Mouse (Mus musculus): Measurements from ENCODE around the gene Snrnp25. TPM values are rescaled to one million over a fixed set of nuclear protein-coding genes. Genes with fewer than 3 reads are reported as not detected.

Snrnp25 gene
- 21.3 to 25.7 TPM (median 23.2 TPM) in 4 replicates for total RNA-seq (2023; ENCODE audit: inconsistent age)

GRCm38 (mm10) chr11:32205058-32205873, at the start of gene Snrnp25:
TSS of gene Snrnp25 (plus strand) at chr11:32205415.

GRCm38 (mm10) chr11:32200075-32200601, 5.1 kb upstream of the Snrnp25 start, which contains the start of gene Il9r:
TSS of gene Il9r (minus strand) at chr11:32200279.

GRCm38 (mm10) chr11:32221951-32222409, 16.8 kb downstream of the Snrnp25 start, which contains the start of gene Rhbdf1:
TSS of gene Rhbdf1 (minus strand) at chr11:32222300.

GRCm38 (mm10) chr11:32226124-32226871, 21.1 kb downstream of the Snrnp25 start, which contains the start of gene Mpg:
TSS of gene Mpg (plus strand) at chr11:32226505.

Other genes with a start within 250 kb of the Snrnp25 start
- gene 4930524B15Rik, start 239.8 kb upstream of the Snrnp25 start, total RNA-seq (2023; ENCODE audit: inconsistent age) = 0.26 TPM in 1 of 4 replicates, not detected in the others
- 2.5 to 3.0 TPM (median 2.9 TPM) in 4 replicates for gene Nsg2, start 205.0 kb upstream of the Snrnp25 start, total RNA-seq (2023; ENCODE audit: inconsistent age)
- 27.7 to 39.1 TPM (median 30.8 TPM) in 4 replicates for gene Il9r, start 5.1 kb upstream of the Snrnp25 start, total RNA-seq (2023; ENCODE audit: inconsistent age)
- gene Rhbdf1, start 16.9 kb downstream of the Snrnp25 start, total RNA-seq (2023; ENCODE audit: inconsistent age) = 7.3 to 11.0 TPM (median 8.1 TPM) in 4 replicates
- 21.8 to 27.2 TPM (median 23.3 TPM) in 4 replicates for gene Mpg, start 21.1 kb downstream of the Snrnp25 start, total RNA-seq (2023; ENCODE audit: inconsistent age)
- 57.0 to 64.7 TPM (median 60.1 TPM) in 4 replicates for gene Nprl3, start 62.3 kb downstream of the Snrnp25 start, total RNA-seq (2023; ENCODE audit: inconsistent age)
- gene Hba-x, start 71.0 kb downstream of the Snrnp25 start, total RNA-seq (2023; ENCODE audit: inconsistent age) = not detected in 4 replicates
- gene Hba-a1, start 78.1 kb downstream of the Snrnp25 start, total RNA-seq (2023; ENCODE audit: inconsistent age) = 12.5 to 42.5 TPM (median 25.1 TPM) in 4 replicates
- gene Hbq1b, start 81.5 kb downstream of the Snrnp25 start, total RNA-seq (2023; ENCODE audit: inconsistent age) = not detected in 4 replicates
- gene Hba-a2, start 91.1 kb downstream of the Snrnp25 start, total RNA-seq (2023; ENCODE audit: inconsistent age) = 5.9 to 19.6 TPM (median 13.7 TPM) in 4 replicates
- gene Hbq1a, start 94.7 kb downstream of the Snrnp25 start, total RNA-seq (2023; ENCODE audit: inconsistent age) = not detected in 4 replicates
- gene Sh3pxd2b, start 142.4 kb downstream of the Snrnp25 start, total RNA-seq (2023; ENCODE audit: inconsistent age) = 0.10 to 0.12 TPM in 2 of 4 replicates, not detected in the others
- 3.3 to 6.3 TPM (median 5.3 TPM) in 4 replicates for gene Ubtd2, start 250.0 kb downstream of the Snrnp25 start, total RNA-seq (2023; ENCODE audit: inconsistent age)